Mouse (Mus musculus) hindbrain, embryonic 11.5 days (tissue): ENCODE results near the gene Prpsap2. TPM values are rescaled to one million over a fixed set of nuclear protein-coding genes. Genes with fewer than 3 reads are reported as not detected.

Source experiments
- ATAC-seq: fragments of 200-750 bp; cut with Nextera tagmentation; 2 replicates; pipeline ENCODE4 v1.8.0; 2017; ENCODE audit warnings: mild to moderate bottlenecking, moderate TSS enrichment, moderate library complexity; ENCODE audit not compliant: low FRiP score
- DNase-seq: peaks from one replicate; pipeline ENCODE4 v3.0.0-alpha.2; 2015; ENCODE audit warnings: low spot score
- H3K27ac ChIP-seq: fragments of 300-500 bp; sonication (generic); 2 replicates; pipeline ENCODE4 v1.5.1; 2014; ENCODE audit warnings: mild to moderate bottlenecking, low read depth, low read length
- H3K27me3 ChIP-seq: fragments of 300-500 bp; sonication (generic); 2 replicates; pipeline ENCODE4 v1.6.1; 2014; ENCODE audit warnings: mild to moderate bottlenecking, low read length, moderate library complexity, mixed read lengths; ENCODE audit not compliant: control insufficient read depth, insufficient read depth
- H3K36me3 ChIP-seq: fragments of 300-500 bp; sonication (generic); 2 replicates; pipeline ENCODE4 v1.6.1; 2014; ENCODE audit warnings: mild to moderate bottlenecking, low read length, moderate library complexity, mixed read lengths; ENCODE audit not compliant: control insufficient read depth, insufficient read depth
- H3K4me1 ChIP-seq: fragments of 300-500 bp; sonication (generic); replicated peaks from 2 replicates; pipeline ENCODE4 v1.6.1; 2014; ENCODE audit warnings: low read length, mixed read lengths; ENCODE audit not compliant: control insufficient read depth, insufficient read depth
- H3K4me2 ChIP-seq: fragments of 300-500 bp; sonication (generic); replicated peaks from 2 replicates; pipeline ENCODE4 v1.6.1; 2014; ENCODE audit warnings: mild to moderate bottlenecking, low read depth, low read length
- H3K4me3 ChIP-seq: fragments of 300-500 bp; sonication (generic); 2 replicates; pipeline ENCODE4 v1.5.1; 2014; ENCODE audit warnings: low read depth, low read length
- H3K9ac ChIP-seq: fragments of 300-500 bp; sonication (generic); 2 replicates; pipeline ENCODE4 v1.6.1; 2014; ENCODE audit warnings: low read depth, low read length
- H3K9me3 ChIP-seq: fragments of 300-500 bp; sonication (generic); 2 replicates; pipeline ENCODE4 v1.6.1; 2016; ENCODE audit warnings: low read length; ENCODE audit not compliant: control insufficient read depth
- WGBS: fragments of 180-500 bp; shearing (Covaris S2); extraction: QIAGEN DNeasy Blood & Tissue Kit; methylation state at CpG from one replicate; pipeline ENCODE4 v1.1.7; 2014; 5-methylcytosine and 5-hydroxymethylcytosine counted together
- polyA plus RNA-seq: library from polyadenylated mRNA; unstranded; fragments of >200 nt; fragmentation: Nextera tagmentation; extraction: Ambion mirVana; gene quantifications from 2 replicates; pipeline ENCODE4 v1.2.1, GENCODE M21; 2014

The Prpsap2 gene
- polyA plus RNA-seq, 1 experiment from 2014 or later, result 42.3 TPM

DNA sequence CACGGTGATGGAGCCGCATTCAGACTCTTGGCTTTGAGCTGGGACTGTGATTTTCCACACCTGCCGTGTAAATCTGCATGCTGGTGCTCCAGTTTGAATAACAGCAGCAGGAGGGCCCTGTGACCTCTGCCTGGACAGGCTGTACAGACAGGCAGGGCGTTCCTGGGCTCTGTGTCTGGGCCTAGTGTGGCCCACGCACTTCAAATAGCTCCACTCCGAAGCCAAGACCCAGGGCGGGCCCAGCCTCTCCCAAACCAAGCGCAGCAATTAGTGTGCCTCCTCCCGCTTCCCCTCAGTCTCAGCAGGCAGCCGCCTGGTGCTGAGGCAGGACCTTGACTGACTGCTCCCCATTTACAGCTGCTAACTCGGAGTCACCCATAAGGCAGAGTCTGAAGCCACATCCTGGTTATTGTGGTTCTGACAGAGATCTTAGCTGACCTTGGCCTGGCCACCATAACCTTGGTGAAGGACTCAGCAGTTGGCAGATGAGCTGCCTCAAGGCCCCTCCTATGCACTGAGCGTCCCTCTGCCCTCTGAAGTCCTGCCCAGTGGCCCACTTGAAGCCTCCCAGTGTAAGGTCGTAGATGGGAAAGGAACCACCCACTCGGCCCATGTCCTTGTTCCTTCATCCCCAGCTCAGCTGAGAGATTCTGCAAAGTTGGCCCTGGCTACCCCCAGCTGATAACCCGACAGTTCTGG, 48.6 kb downstream of the Prpsap2 start:
- Histone ChIP-seq H3K27ac (no peak overlapping the region), H3K36me3 (no peaks in the 10 kb centered on the region), H3K9ac (no peak overlapping the region), H3K4me2 (no peak overlapping the region), H3K4me3 (no peak overlapping the region), H3K4me1 (no peaks in the 10 kb centered on the region), H3K9me3 (no peaks in the 10 kb centered on the region), H3K27me3 (no peaks in the 10 kb centered on the region; the same call in 1 of the 2 replicates)
- DNase-seq (no peak), ATAC-seq (no peak)
- WGBS, result 53% methylated on average over 15 of the region's 15 CpGs

- H3K27ac ChIP-seq, result no peak overlapping the region
- H3K27me3 ChIP-seq, result no peaks in the 10 kb centered on the region; the same call in 1 of the 2 replicates
- H3K36me3 ChIP-seq, result no peaks in the 10 kb centered on the region
- H3K9me3 ChIP-seq, result no peaks in the 10 kb centered on the region
- DNase-seq, result no peak
- no peak overlapping the region for H3K4me2 ChIP-seq
- ATAC-seq, result no peak
- no peaks in the 10 kb centered on the region for H3K4me1 ChIP-seq
- WGBS, result 68% methylated on average over 3 of the region's 3 CpGs
- H3K4me3 ChIP-seq, result no peak overlapping the region
- H3K9ac ChIP-seq, result no peak overlapping the region
Observed at GRCm38 (mm10) chr11:61708928-61709327, 53.0 kb downstream of the Prpsap2 start.

- Histone ChIP-seq H3K27ac (no peak overlapping the region), H3K27me3 (0 out of 2 replicates have a peak, but pooled peaks cover 2% of the 10 kb centered on the region), H3K4me1 (no peaks in the 10 kb centered on the region), H3K9ac (no peak overlapping the region), H3K9me3 (no peaks in the 10 kb centered on the region), H3K4me3 (no peak overlapping the region), H3K4me2 (no peak overlapping the region), H3K36me3 (no peaks in the 10 kb centered on the region)
- DNase-seq, result no peak
- 78% methylated on average over 4 of the region's 4 CpGs for WGBS
- ATAC-seq, result no peak
Observed at GRCm38 (mm10) chr11:61706232-61706631, 55.7 kb downstream of the Prpsap2 start.

GRCm38 (mm10) chr11:61705581-61705980, 56.3 kb downstream of the Prpsap2 start:
- 0 out of 2 replicates have a peak, but pooled peaks cover under 1% of the 10 kb centered on the region for H3K4me1 ChIP-seq
- ATAC-seq (no peak), DNase-seq (no peak)
- no peaks in the 10 kb centered on the region for H3K36me3 ChIP-seq
- H3K9ac ChIP-seq, result no peak overlapping the region
- 0 out of 2 replicates have a peak, but pooled peaks cover 3% of the 10 kb centered on the region for H3K27me3 ChIP-seq
- 89% methylated on average over 2 of the region's 2 CpGs for WGBS
- H3K4me3 ChIP-seq, result no peak overlapping the region
- H3K27ac ChIP-seq, result no peak overlapping the region
- no peak overlapping the region for H3K4me2 ChIP-seq
- H3K9me3 ChIP-seq, result no peaks in the 10 kb centered on the region

- H3K9ac ChIP-seq, result no peak overlapping the region
- 0 out of 2 replicates have a peak, but pooled peaks cover 5% of the 10 kb centered on the region for H3K27me3 ChIP-seq
- no peak for DNase-seq
- 0 out of 2 replicates have a peak, but pooled peaks cover 3% of the 10 kb centered on the region for H3K4me1 ChIP-seq
- ATAC-seq, result no peak
- H3K4me2 ChIP-seq, result no peak overlapping the region
- no peaks in the 10 kb centered on the region for H3K36me3 ChIP-seq
- H3K27ac ChIP-seq, result no peak overlapping the region
- no peak overlapping the region for H3K4me3 ChIP-seq
- 90% methylated on average over 5 of the region's 5 CpGs for whole genome bisulfite sequencing
- no peaks in the 10 kb centered on the region for H3K9me3 ChIP-seq
Observed at GRCm38 (mm10) chr11:61702494-61702893, 59.4 kb downstream of the Prpsap2 start.

- Histone ChIP-seq H3K27ac (0 out of 2 replicates have a peak overlapping the region, but pooled peaks have one; percentile 17), H3K27me3 (0 out of 2 replicates have a peak, but pooled peaks cover 5% of the 10 kb centered on the region), H3K9me3 (no peaks in the 10 kb centered on the region), H3K4me3 (no peak overlapping the region), H3K4me1 (0 out of 2 replicates have a peak, but pooled peaks cover 3% of the 10 kb centered on the region), H3K36me3 (no peaks in the 10 kb centered on the region), H3K4me2 (no peak overlapping the region), H3K9ac (no peak overlapping the region)
- 41% methylated on average over 5 of the region's 5 CpGs for WGBS
- ATAC-seq, result no peak
- DNase-seq, result no peak
Observed at GRCm38 (mm10) chr11:61701696-61702095, 60.2 kb downstream of the Prpsap2 start.

DNA sequence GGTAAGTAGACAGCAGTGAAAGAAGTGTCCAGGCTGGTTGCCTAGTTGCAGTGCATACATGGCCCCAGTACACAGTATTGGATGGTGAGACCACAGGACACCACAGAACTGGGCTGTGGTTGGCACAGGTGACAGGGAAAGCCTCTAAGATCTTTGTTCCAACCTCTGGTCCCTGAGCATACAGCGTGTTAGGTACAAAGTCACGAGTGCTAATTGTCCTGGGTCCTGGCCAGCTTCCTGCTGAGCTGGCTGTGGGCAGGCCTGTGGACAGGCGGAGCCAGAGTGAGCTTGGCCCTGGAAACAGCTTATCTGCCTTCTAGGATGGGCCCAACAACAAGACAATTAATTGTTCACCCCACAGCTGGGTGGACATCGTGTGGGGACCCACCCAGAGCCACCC, 62.0 kb downstream of the Prpsap2 start:
- no peak for DNase-seq
- WGBS, result 64% methylated on average over 4 of the region's 4 CpGs
- no peak for ATAC-seq
- Histone ChIP-seq H3K27ac (no peak overlapping the region), H3K36me3 (no peaks in the 10 kb centered on the region), H3K4me3 (no peak overlapping the region), H3K9me3 (no peaks in the 10 kb centered on the region), H3K9ac (no peak overlapping the region), H3K4me1 (0 out of 2 replicates have a peak, but pooled peaks cover 3% of the 10 kb centered on the region), H3K27me3 (0 out of 2 replicates have a peak, but pooled peaks cover 5% of the 10 kb centered on the region), H3K4me2 (no peak overlapping the region)

DNA sequence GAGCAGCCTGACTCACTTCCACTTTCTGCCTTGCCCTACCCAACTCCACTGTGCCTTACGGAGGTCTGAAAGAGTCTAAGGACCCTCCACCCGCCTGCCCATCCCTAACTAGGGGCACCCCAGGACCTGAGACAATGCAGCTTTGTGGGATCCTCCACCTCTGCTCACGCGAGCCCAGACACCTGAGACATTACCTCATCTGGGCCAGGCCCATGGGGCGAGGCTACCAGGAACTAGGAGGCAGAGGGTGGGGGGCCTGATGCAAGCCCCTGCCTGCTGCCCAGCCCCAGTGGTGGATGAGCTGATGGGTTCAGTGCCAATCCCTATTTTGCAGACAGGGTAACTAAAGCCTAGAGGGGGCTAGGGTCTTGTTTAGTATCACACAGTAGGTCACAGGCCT, 62.4 kb downstream of the Prpsap2 start:
- Histone ChIP-seq H3K4me1 (0 out of 2 replicates have a peak, but pooled peaks cover 3% of the 10 kb centered on the region), H3K9me3 (no peaks in the 10 kb centered on the region), H3K4me2 (no peak overlapping the region), H3K4me3 (no peak overlapping the region), H3K27ac (no peak overlapping the region), H3K36me3 (no peaks in the 10 kb centered on the region), H3K27me3 (0 out of 2 replicates have a peak, but pooled peaks cover 5% of the 10 kb centered on the region), H3K9ac (no peak overlapping the region)
- 89% methylated on average over 5 of the region's 5 CpGs for WGBS
- DNase-seq (no peak), ATAC-seq (no peak)

- Histone ChIP-seq H3K4me2 (no peak overlapping the region), H3K9ac (no peak overlapping the region), H3K4me3 (no peak overlapping the region), H3K36me3 (no peaks in the 10 kb centered on the region), H3K4me1 (0 out of 2 replicates have a peak, but pooled peaks cover 3% of the 10 kb centered on the region), H3K27me3 (0 out of 2 replicates have a peak, but pooled peaks cover 5% of the 10 kb centered on the region), H3K27ac (no peak overlapping the region), H3K9me3 (no peaks in the 10 kb centered on the region)
- no peak for ATAC-seq
- no peak for DNase-seq
Observed at GRCm38 (mm10) chr11:61698852-61699251, 63.0 kb downstream of the Prpsap2 start.
